Mouse (Mus musculus) spleen, adult 2 months (tissue): ENCODE results near the gene Stx6. TPM values are rescaled to one million over a fixed set of nuclear protein-coding genes. Genes with fewer than 3 reads are reported as not detected.

Source experiments
- DNase-seq, 2 experiments: peaks; one replicate each; pipeline versions ENCODE4 v3.0.0 to v3.0.0-alpha.2; 2012 to 2021; ENCODE audit warnings: low spot score in 2 of 2, low read depth in 1 of 2
- H3K27ac ChIP-seq: fragments of 200-500 bp; 2 replicates; pipeline ENCODE4 v1.5.1; 2012; ENCODE audit warnings: low read length, inconsistent platforms; ENCODE audit not compliant: insufficient read depth
- H3K27me3 ChIP-seq: fragments of 200-500 bp; 2 replicates; pipeline ENCODE4 v1.6.1; 2012; ENCODE audit warnings: mild to moderate bottlenecking, moderate library complexity, low read length, inconsistent platforms; ENCODE audit not compliant: control insufficient read depth, insufficient read depth
- H3K36me3 ChIP-seq: fragments of 200-500 bp; 2 replicates; pipeline ENCODE4 v1.6.1; 2012; ENCODE audit warnings: mild to moderate bottlenecking, low read length, inconsistent platforms; ENCODE audit not compliant: control insufficient read depth, insufficient read depth
- H3K4me1 ChIP-seq: fragments of 200-500 bp; 2 replicates; pipeline ENCODE4 v1.6.1; 2011; ENCODE audit warnings: inconsistent platforms; ENCODE audit not compliant: control insufficient read depth, insufficient read depth, insufficient read length
- H3K4me3 ChIP-seq: fragments of 200-500 bp; 2 replicates; pipeline ENCODE4 v1.5.1; 2011; ENCODE audit warnings: mild to moderate bottlenecking, inconsistent platforms; ENCODE audit not compliant: insufficient read depth, insufficient read length; ENCODE audit errors: extremely low read depth
- CTCF ChIP-seq: fragments of 200-500 bp; IDR thresholded peaks from 2 replicates; pipeline ENCODE4 v1.5.1; 2011; ENCODE audit warnings: mild to moderate bottlenecking, inconsistent platforms; ENCODE audit not compliant: insufficient read depth, insufficient read length, insufficient replicate concordance; ENCODE audit errors: extremely low read depth
- POLR2A ChIP-seq: fragments of 200-500 bp; IDR thresholded peaks from 2 replicates; pipeline ENCODE4 v1.6.1; 2011; ENCODE audit warnings: low read depth, low read length, inconsistent platforms
- WGBS: fragments of 180-500 bp; shearing (Covaris S2); methylation state at CpG from one replicate; pipeline ENCODE4 v1.1.7; 2018; 5-methylcytosine and 5-hydroxymethylcytosine counted together
- polyA plus RNA-seq: library from polyadenylated mRNA; depleted of rRNA; stranded (reverse); fragments of >200 nt; gene quantifications from 2 replicates; pipeline ENCODE4 v1.2.3, GENCODE M21; 2012

Stx6 gene
- polyA plus RNA-seq, 1 experiment, result 35.0 TPM

DNA sequence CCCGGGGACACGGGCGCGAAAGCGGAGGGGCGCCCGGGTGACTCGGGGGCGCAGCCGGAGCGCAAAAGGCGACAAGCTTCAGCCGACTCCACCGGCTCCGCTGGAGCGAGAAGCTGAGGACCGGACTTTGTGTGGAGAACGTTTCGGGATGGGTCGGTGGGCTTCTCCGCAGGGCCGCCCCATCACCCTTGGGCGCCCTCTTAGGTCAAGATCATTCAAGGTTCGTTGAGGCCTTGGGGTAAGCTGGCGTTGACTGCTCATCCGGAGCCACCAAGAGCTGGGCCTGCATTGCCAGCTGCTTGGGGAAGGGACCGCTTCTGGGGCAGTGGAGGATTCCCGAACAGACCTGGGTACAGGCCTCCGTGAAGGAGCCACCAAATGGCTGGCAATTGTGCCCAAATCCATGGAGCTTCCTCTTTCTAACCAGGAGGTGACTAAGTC lies 86.3 kb downstream of the Stx6 start:
- peaks cover 15% of the 10 kb centered on the region for H3K27me3 ChIP-seq
- WGBS, result 14% methylated on average over 29 of the region's 29 CpGs
- TF ChIP-seq POLR2A (no peak), CTCF (no peak)
- no peak overlapping the region for H3K4me3 ChIP-seq
- H3K36me3 ChIP-seq, result no peaks in the 10 kb centered on the region
- peaks cover 9% of the 10 kb centered on the region for H3K4me1 ChIP-seq
- no peak overlapping the region for H3K27ac ChIP-seq
- DNase-seq, result no peak

DNA sequence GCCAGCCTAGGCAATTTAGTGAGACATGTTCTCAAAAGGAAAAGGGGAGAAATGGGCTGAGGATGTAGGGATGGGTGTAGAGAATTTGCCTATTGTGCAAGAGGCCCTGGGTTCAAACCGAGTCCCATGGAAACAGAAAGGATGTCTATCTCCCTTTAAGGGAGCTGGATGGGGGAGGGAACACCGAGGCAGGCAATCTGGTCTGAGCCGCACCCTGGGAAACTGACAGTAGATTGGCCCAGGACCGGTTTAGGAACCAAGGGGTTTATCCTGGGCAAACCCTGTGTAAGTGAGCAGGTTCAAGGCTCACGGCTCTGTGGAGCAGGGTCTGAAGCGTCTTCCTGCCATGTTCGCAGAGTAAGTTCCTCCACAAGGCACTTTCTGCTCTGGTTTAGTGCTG lies 87.0 kb downstream of the Stx6 start:
- no peak for DNase-seq
- H3K27me3 ChIP-seq, result peaks cover 15% of the 10 kb centered on the region
- H3K36me3 ChIP-seq, result no peaks in the 10 kb centered on the region
- no peak for TF ChIP-seq CTCF
- TF ChIP-seq POLR2A, result no peak
- H3K4me3 ChIP-seq, result no peak overlapping the region
- H3K27ac ChIP-seq, result no peak overlapping the region
- peaks cover 9% of the 10 kb centered on the region for H3K4me1 ChIP-seq
- WGBS, result 89% methylated on average over 7 of the region's 7 CpGs

DNA sequence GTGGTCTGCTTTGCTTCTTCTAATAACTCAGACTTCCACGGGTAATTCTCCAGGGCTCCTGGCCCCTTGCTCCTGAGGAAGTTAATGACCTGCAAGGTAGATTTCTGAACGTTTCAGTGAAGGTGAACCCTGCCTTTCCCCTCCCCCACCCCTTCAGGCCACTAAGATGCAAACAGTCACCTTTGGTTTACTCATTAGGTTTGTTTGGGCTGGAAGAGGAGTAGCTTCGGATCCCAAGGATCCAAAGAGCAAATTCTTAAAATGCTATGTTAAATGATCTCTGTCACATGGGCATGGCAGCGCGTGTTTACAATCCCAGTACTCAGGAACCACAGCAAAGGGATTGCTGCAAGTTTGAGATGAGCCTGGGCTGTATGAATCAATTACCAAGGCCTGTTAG lies 88.9 kb downstream of the Stx6 start:
- TF ChIP-seq CTCF, result no peak
- DNase-seq, result no peak
- H3K27me3 ChIP-seq, result peaks cover 15% of the 10 kb centered on the region
- peaks cover 9% of the 10 kb centered on the region for H3K4me1 ChIP-seq
- H3K4me3 ChIP-seq, result no peak overlapping the region
- H3K36me3 ChIP-seq, result no peaks in the 10 kb centered on the region
- no peak overlapping the region for H3K27ac ChIP-seq
- WGBS, result 50% methylated on average over 5 of the region's 5 CpGs

DNA sequence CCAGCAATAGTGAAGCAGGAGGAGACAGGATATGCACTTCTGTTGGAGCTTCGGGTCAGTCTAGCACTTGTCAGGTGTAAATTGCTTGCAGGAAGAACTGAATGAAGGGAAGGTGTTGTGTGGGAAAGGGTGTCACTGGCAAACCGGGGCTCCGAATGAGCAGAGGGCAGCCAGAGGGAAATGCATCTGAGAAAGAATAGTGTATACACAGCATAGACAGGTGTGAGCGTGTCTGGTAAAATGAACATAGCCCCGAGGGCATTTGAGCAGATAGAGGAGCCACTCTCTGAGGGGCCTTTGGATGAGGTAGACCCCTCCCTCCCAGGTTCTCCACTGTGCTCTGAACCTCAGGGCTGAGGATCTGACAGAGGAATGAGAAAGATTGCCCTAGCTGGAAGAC lies 89.5 kb downstream of the Stx6 start:
- peaks cover 9% of the 10 kb centered on the region for H3K4me1 ChIP-seq
- WGBS, result 70% methylated on average over 5 of the region's 5 CpGs
- TF ChIP-seq CTCF, result no peak
- no peak for TF ChIP-seq POLR2A
- no peak for DNase-seq
- H3K4me3 ChIP-seq, result no peak overlapping the region
- H3K36me3 ChIP-seq, result no peaks in the 10 kb centered on the region
- no peak overlapping the region for H3K27ac ChIP-seq
- H3K27me3 ChIP-seq, result peaks cover 15% of the 10 kb centered on the region

DNA sequence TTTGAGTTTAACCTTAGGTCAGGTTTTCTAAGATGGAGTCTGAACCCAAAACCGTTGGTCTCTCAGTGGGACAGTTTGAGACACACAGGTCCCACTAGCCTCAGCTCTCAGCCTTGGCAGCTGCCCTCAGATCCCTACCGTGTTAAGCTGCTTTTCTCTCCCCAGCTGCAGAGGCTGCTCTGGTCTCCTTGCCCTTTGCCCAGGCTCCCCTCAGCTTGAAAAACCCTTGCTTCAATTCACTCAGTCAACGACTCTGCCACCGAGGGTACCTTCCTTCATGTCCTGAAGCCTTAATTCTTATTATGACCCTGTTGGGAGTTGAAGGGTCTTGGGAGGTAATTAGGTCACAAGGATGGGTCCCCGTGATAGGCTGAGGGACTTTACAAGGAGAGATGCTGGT lies 91.4 kb downstream of the Stx6 start:
- 71% methylated on average over 5 of the region's 5 CpGs for WGBS
- no peak for TF ChIP-seq POLR2A
- no peak for TF ChIP-seq CTCF

DNA sequence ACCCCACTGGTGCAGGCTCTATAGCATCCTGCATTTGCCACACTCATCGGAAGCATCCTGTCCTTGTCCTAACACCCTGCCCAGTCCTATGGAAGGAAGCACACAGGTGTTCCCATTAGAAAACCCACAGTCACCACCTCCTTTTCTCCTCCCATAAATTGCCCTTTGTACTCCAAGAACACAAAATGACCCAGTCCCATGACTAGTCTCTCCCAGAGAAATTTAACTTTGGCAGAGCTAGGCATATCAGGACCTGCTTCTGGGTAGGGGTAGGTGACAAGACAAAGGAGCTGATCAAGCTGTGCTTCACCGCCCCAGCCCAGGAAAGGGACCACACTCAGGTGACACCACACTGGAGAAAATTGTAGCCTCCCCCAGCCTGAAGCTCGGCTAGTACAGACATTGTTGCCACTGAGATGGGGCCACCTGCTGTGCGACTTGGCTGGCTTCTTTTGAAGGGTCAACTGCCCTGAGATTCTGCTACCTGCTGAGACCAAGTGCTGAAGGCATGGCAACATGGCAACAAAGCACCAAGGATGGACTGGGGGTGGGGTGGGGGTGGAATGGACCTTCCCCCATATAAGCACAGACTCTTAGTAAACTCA lies 92.1 kb downstream of the Stx6 start:
- 82% methylated on average over 4 of the region's 4 CpGs for WGBS
- no peak for DNase-seq
- H3K27ac ChIP-seq, result no peak overlapping the region
- no peaks in the 10 kb centered on the region for H3K36me3 ChIP-seq
- 0 out of 2 replicates have a peak, but pooled peaks cover 2% of the 10 kb centered on the region for H3K27me3 ChIP-seq
- no peak overlapping the region for H3K4me3 ChIP-seq
- TF ChIP-seq POLR2A (no peak), CTCF (no peak)
- no peaks in the 10 kb centered on the region for H3K4me1 ChIP-seq

More for the DNA sequence above, 91.4 kb downstream of the Stx6 start:
- H3K36me3 ChIP-seq, result no peaks in the 10 kb centered on the region
- no peak overlapping the region for H3K4me3 ChIP-seq
- H3K4me1 ChIP-seq, result no peaks in the 10 kb centered on the region
- no peak overlapping the region for H3K27ac ChIP-seq
- no peak for DNase-seq
- 0 out of 2 replicates have a peak, but pooled peaks cover 4% of the 10 kb centered on the region for H3K27me3 ChIP-seq

DNA sequence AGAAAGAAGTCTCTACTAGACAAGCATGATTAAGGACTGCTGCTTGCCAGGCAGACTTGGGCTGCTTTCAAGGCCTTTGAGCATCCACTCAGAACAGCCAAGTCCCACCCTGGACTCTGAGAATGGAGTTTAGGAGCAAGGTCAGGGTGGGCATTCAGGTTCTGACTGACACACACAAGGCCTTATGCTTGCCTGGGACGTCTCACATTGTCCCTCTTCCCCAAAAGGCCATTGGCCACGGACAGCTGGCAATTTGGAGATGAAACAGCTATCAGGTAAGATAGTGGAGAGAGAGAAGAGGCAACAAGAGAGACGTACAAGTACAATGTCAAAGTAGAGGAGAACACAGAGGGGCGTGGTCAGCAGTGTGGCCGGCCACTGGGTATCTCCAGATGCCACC lies 93.1 kb downstream of the Stx6 start:
- H3K4me1 ChIP-seq, result no peaks in the 10 kb centered on the region
- WGBS, result 71% methylated on average over 5 of the region's 5 CpGs
- TF ChIP-seq CTCF, result no peak
- TF ChIP-seq POLR2A, result no peak
- no peaks in the 10 kb centered on the region for H3K36me3 ChIP-seq
- no peaks in the 10 kb centered on the region for H3K27me3 ChIP-seq
- H3K27ac ChIP-seq, result no peak overlapping the region
- DNase-seq, result no peak
- H3K4me3 ChIP-seq, result no peak overlapping the region

DNA sequence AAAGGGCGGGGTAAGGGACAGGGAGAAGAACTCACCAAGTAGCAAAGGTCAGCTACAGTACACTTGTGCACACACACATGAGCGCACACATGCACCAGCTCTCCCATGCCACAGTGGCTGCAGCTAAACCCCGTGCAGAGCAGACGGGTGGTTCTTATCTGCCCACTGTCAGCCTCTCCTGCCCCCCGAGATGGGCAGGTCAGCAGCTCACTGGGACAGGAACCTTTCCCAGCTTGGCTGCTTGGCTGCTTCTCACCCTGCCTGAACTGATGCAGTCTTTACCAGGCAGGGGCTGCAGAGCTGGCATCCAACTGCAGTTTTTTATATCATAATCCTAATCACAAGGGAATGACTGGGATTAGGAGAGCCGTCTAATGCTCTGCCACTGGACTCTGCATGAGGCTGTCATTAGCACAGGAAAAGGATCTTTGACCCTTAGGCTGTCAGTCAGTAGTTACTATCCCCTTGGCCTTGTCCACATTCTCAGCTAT lies 94.2 kb downstream of the Stx6 start:
- TF ChIP-seq POLR2A, result no peak
- TF ChIP-seq CTCF, result no peak
- Histone ChIP-seq H3K27ac (no peak overlapping the region), H3K4me1 (no peaks in the 10 kb centered on the region), H3K4me3 (no peak overlapping the region), H3K36me3 (no peaks in the 10 kb centered on the region), H3K27me3 (no peaks in the 10 kb centered on the region)
- WGBS, result 69% methylated on average over 6 of the region's 6 CpGs
- no peak for DNase-seq
